Mouse (Mus musculus) midbrain, embryonic 14.5 days (tissue): Measurements from ENCODE around the gene Myo16. TPM values are rescaled to one million over a fixed set of nuclear protein-coding genes. Genes with fewer than 3 reads are reported as not detected.
A peak's percentile ranks its signal among the peaks of the same experiment; 100 is the strongest.

ENCODE experiments used
- ATAC-seq: fragments of 200-750 bp; cut with Nextera tagmentation; 2 replicates; pipeline ENCODE4 v1.8.0; 2017; ENCODE audit warnings: moderate number of reproducible peaks, moderate library complexity; ENCODE audit not compliant: low FRiP score, low TSS enrichment
- DNase-seq: peaks from one replicate; pipeline ENCODE4 v3.0.0-alpha.2; 2015
- H3K27ac ChIP-seq: fragments of 300-500 bp; sonication (generic); replicated peaks from 2 replicates; pipeline ENCODE4 v1.5.1; 2014; ENCODE audit warnings: mild to moderate bottlenecking, low read depth, low read length, moderate library complexity
- H3K27me3 ChIP-seq: fragments of 300-500 bp; sonication (generic); 2 replicates; pipeline ENCODE4 v1.6.1; 2014; ENCODE audit warnings: low read length, control low read depth, mixed read lengths; ENCODE audit not compliant: control insufficient read depth, insufficient read depth
- H3K36me3 ChIP-seq: fragments of 300-500 bp; sonication (generic); 2 replicates; pipeline ENCODE4 v1.6.1; 2014; ENCODE audit warnings: low read length, control low read depth; ENCODE audit not compliant: control insufficient read depth, insufficient read depth
- H3K4me1 ChIP-seq: fragments of 300-500 bp; sonication (generic); 2 replicates; pipeline ENCODE4 v1.6.1; 2014; ENCODE audit warnings: mild to moderate bottlenecking, antibody characterized with exemption, low read length, control low read depth; ENCODE audit not compliant: control insufficient read depth, insufficient read depth
- H3K4me2 ChIP-seq: fragments of 300-500 bp; sonication (generic); 2 replicates; pipeline ENCODE4 v1.6.1; 2014; ENCODE audit warnings: mild to moderate bottlenecking, low read length, moderate library complexity
- H3K4me3 ChIP-seq: fragments of 300-500 bp; sonication (generic); replicated peaks from 2 replicates; pipeline ENCODE4 v1.5.1; 2014; ENCODE audit warnings: low read depth, low read length
- H3K9ac ChIP-seq: fragments of 300-500 bp; sonication (generic); replicated peaks from 2 replicates; pipeline ENCODE4 v1.6.1; 2014; ENCODE audit warnings: mild to moderate bottlenecking, low read length, moderate library complexity
- H3K9me3 ChIP-seq: fragments of 300-500 bp; sonication (generic); 2 replicates; pipeline ENCODE4 v1.6.1; 2016; ENCODE audit warnings: low read length, control low read depth, mixed read lengths; ENCODE audit not compliant: control insufficient read depth
- WGBS: fragments of 180-500 bp; shearing (Covaris S2); extraction: QIAGEN DNeasy Blood & Tissue Kit; methylation state at CpG from one replicate; pipeline ENCODE4 v1.1.7; 2014; 5-methylcytosine and 5-hydroxymethylcytosine counted together
- polyA plus RNA-seq: library from polyadenylated mRNA; unstranded; fragments of >200 nt; fragmentation: Nextera tagmentation; extraction: Ambion mirVana; gene quantifications from 2 replicates; pipeline ENCODE4 v1.2.1, GENCODE M21; 2014

The Myo16 gene
- polyA plus RNA-seq, 1 experiment from 2014 or later, result 6.1 TPM

DNA sequence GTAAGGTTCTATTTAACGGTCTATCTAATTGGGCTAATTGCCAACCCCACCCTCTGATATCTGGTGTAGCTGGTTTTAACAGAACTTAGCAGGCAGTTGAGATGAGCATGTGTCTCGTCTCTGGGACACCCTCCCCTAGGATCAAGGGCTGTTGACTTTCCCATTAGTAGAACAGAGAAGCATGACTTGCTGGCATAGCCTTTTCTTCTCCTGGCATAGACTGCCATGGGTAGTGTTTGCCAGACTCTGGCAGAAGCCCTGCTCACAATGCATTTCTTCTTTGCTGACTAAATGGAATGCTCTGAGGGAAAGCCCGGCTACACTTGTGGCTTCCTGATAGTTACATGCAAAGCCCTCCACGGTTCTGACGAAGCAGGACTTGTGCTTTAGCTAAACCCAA is 45.6 kb downstream of the Myo16 start:
- WGBS, result 76% methylated on average over 5 of the region's 5 CpGs
- Histone ChIP-seq H3K9ac (no peak overlapping the region), H3K27me3 (no peaks in the 10 kb centered on the region; the same call in 1 of the 2 replicates), H3K4me1 (peaks cover 16% of the 10 kb centered on the region), H3K27ac (no peak overlapping the region), H3K4me3 (no peak overlapping the region), H3K9me3 (no peaks in the 10 kb centered on the region), H3K4me2 (no peak overlapping the region), H3K36me3 (no peaks in the 10 kb centered on the region)
- DNase-seq (peak; percentile 37), ATAC-seq (no peak)

DNA sequence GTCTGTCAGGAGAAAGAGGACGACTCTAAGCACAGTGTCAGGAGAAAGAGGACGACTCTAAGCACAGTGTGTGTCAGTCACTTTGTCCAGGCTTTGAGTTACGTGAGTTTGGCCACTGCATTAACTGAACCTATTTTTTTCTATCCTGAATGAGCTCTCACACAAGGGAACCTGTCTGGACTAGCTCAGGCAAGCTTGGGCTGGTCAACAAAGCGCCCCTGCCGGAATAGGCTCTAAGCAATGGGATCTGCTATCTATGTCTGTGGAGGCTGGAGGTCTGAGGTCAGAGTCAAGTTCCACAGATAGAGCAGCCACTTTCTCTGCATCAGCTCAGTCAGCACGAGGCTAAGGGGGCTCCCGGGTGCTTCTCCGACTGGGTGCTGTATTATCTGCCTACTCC is 46.3 kb downstream of the Myo16 start:
- H3K4me1 ChIP-seq, result peaks cover 16% of the 10 kb centered on the region
- no peak overlapping the region for H3K4me3 ChIP-seq
- no peaks in the 10 kb centered on the region for H3K36me3 ChIP-seq
- H3K4me2 ChIP-seq, result no peak overlapping the region
- H3K9me3 ChIP-seq, result no peaks in the 10 kb centered on the region
- H3K27ac ChIP-seq, result no peak overlapping the region
- no peak for DNase-seq
- ATAC-seq, result no peak
- no peak overlapping the region for H3K9ac ChIP-seq
- H3K27me3 ChIP-seq, result no peaks in the 10 kb centered on the region; the same call in 1 of the 2 replicates
- 78% methylated on average over 8 of the region's 8 CpGs for WGBS

DNA sequence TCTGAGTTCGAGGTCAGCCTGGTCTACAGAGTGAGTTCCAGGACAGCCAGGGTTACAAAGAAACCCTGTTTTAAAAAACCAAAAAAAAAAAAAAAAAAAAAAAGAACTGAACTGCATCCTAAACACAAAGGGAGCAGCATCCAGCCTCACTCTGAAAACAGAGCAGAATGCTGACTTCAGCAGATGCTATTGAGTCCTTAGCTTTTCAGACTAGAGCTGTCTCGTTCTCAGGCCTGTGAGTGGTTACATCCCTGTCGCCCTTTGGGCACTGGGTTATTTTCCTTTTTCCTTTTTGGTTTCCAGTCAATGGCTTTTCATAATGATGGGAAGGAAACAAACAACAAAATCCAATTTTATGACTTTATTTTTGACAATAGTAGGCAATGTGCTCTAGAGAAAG is 61.3 kb downstream of the Myo16 start:
- Histone ChIP-seq H3K27ac (no peak overlapping the region), H3K9me3 (no peaks in the 10 kb centered on the region), H3K4me1 (no peaks in the 10 kb centered on the region), H3K27me3 (no peaks in the 10 kb centered on the region), H3K4me2 (no peak overlapping the region), H3K36me3 (no peaks in the 10 kb centered on the region), H3K4me3 (no peak overlapping the region), H3K9ac (no peak overlapping the region)
- DNase-seq (no peak), ATAC-seq (no peak)
- WGBS, result 54% methylated on average over 3 of the region's 3 CpGs

DNA sequence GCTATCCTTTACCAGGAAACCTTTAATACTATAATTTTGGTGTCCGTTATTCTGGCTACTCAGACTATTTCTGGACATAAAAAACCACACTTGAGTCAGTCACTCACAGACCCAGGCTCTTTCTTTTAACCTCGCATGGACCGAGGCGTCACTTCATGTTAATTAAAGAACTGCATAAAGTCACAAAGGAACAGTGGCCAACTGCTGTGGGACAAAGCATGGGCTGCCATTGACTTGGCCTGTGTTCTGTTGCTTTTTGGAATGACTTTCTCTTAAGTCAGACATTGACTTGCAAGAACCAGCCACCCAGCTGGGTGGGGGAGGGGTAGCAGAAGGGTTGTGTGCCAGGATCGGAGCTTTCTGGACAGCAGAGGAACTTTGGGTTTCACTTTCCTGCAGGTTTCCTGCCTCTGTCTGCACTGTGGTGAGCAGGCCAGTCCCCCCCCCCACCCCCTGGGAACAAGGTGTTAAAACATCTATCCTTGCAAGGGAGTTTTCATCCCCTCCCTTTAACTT is 66.1 kb downstream of the Myo16 start:
- ATAC-seq (no peak), DNase-seq (no peak)
- Histone ChIP-seq H3K36me3 (no peaks in the 10 kb centered on the region), H3K4me3 (no peak overlapping the region), H3K4me1 (peaks cover 18% of the 10 kb centered on the region), H3K27me3 (no peaks in the 10 kb centered on the region), H3K27ac (no peak overlapping the region), H3K9ac (no peak overlapping the region), H3K4me2 (no peak overlapping the region), H3K9me3 (no peaks in the 10 kb centered on the region)
- 53% methylated on average over 5 of the region's 5 CpGs for WGBS

DNA sequence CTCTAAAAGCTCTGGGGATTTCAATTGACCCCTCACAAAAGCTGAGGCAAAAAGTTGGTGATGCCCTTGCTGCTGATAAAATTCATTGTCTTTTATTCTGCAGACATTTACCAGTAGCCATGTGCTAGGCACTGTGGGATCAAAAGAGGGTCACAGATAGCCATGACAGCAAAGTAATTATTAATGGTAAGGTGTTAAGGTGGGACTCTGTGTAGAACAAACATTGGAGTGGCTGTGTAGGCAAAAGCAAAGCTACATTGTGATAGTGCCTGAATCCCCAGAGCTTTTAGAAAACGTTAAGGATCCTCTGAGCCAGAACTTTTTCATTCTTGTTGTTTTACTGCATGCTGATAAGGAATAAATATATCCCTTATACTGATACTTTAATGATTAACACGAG is 69.1 kb downstream of the Myo16 start:
- ATAC-seq, result no peak
- Histone ChIP-seq H3K4me3 (no peak overlapping the region), H3K36me3 (no peaks in the 10 kb centered on the region), H3K4me2 (no peak overlapping the region), H3K9me3 (no peaks in the 10 kb centered on the region), H3K4me1 (peaks cover 23% of the 10 kb centered on the region), H3K27ac (no peak overlapping the region), H3K27me3 (no peaks in the 10 kb centered on the region), H3K9ac (no peak overlapping the region)
- no peak for DNase-seq
- WGBS, result 74% methylated on average over 2 of the region's 2 CpGs

DNA sequence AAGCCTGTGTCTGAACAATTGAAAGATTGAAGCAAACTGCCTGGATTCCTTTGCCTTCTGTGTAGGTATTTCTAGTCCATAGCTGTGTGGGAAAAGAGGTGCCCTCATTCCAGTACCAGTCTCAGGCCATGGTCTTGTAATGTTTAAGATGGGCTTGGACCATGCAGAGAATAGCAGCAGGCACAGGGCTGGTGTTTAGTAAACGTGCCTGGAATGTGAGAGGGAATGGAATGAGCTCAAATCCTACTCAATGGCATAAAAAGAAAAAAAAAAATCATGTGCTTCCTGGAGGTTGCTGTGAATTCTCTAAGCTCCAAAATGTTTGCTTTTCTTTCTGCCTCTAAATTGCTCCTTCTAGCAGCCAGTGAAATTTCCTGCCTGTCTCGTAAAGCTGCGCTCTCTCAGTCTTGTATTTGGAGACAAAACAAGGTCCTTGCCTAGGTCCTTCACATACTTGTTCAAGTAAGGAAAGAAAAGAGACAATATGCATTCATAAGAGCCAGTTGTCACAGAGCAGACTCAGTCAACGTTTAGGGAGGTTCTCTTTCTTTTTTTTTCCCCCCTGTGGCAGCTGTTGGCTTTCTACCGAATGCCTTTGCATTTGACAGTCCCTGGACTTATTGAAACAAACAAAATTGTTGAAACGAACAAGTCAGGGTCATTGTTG is 70.0 kb downstream of the Myo16 start:
- H3K27ac ChIP-seq, result peak overlapping the region; percentile 61; the same call in 1 of the 2 replicates
- no peak overlapping the region for H3K4me3 ChIP-seq
- no peak overlapping the region for H3K9ac ChIP-seq
- 35% methylated on average over 6 of the region's 6 CpGs for WGBS
- no peaks in the 10 kb centered on the region for H3K36me3 ChIP-seq
- H3K4me2 ChIP-seq, result peak overlapping the region; percentile 28
- ATAC-seq (no peak), DNase-seq (peak; percentile 43)
- H3K27me3 ChIP-seq, result no peaks in the 10 kb centered on the region
- H3K4me1 ChIP-seq, result peaks cover 23% of the 10 kb centered on the region
- no peaks in the 10 kb centered on the region for H3K9me3 ChIP-seq

DNA sequence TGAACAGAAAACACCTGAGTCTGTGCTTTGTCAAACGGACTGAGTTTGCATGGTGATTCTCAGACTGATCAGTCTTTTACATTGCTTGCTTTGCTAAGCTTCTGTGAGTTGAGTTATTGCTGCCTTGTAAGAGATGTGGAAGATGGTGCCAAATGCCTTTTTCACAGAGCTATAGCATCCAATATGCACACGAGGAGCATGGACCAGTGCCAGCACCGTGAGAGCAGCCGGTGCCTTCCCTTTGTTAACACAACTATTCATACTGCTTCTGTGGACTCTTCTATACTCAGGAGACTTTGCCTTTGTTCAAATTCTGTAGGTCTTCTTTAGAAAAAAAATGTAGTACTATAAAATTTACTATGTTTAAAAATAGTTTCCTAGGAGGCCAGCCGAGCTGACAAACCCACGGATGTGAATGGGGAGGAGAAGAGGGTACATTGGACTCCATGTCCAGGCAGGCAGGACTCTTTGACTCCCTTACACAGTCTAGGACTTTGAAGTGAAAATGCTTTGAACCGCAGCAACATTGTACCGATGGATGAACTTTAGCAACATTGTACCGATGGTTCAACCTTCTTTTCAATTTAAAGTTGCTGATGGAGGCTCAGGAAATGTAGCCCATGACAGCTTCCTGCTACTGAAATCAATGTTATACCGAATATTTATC is 70.7 kb downstream of the Myo16 start:
- Histone ChIP-seq H3K9ac (no peak overlapping the region), H3K9me3 (no peaks in the 10 kb centered on the region), H3K27me3 (no peaks in the 10 kb centered on the region), H3K4me1 (peaks cover 23% of the 10 kb centered on the region), H3K36me3 (no peaks in the 10 kb centered on the region), H3K27ac (peak overlapping the region; percentile 61), H3K4me3 (no peak overlapping the region), H3K4me2 (peak overlapping the region; percentile 28)
- ATAC-seq, result peak; percentile 66; the same call in 1 of the 2 replicates
- DNase-seq, result peak; percentile 75
- 39% methylated on average over 10 of the region's 10 CpGs for whole genome bisulfite sequencing

DNA sequence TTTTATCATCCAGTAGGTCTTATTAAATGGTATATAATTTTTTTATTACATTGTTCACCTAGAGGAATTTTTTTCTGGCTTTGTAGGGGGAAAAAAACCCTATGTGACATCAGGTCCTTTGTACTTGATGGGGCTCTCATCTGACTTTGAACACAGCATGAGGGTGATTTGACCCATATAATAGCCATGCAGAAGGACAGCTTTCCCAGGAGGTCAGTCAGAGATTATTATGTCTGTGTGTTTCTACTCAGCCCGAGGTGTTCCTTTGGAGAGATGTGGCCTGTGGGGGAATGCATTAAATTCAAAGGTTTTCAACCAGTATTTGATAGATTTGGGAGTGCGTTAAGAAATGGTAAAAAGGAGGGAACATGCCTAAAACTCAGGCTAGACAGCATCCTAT is 71.3 kb downstream of the Myo16 start:
- ATAC-seq, result no peak
- DNase-seq, result peak; percentile 19
- Histone ChIP-seq H3K27ac (no peak overlapping the region; the same call in 1 of the 2 replicates), H3K27me3 (no peaks in the 10 kb centered on the region), H3K4me2 (no peak overlapping the region), H3K4me1 (peaks cover 23% of the 10 kb centered on the region), H3K9ac (no peak overlapping the region), H3K9me3 (no peaks in the 10 kb centered on the region), H3K4me3 (no peak overlapping the region), H3K36me3 (no peaks in the 10 kb centered on the region)
- WGBS, result 42% methylated on average over 2 of the region's 2 CpGs
